Mouse (Mus musculus) liver, adult 10 weeks (tissue): ENCODE data around the gene Gabrb3. TPM values are rescaled to one million over a fixed set of nuclear protein-coding genes. Genes with fewer than 3 reads are reported as not detected.

Experiments
- polyA plus RNA-seq: library from polyadenylated mRNA; stranded (reverse); fragments of 350-450 nt; fragmentation: Illumina TruSeq; extraction: RNeasy Lipid Tissue Mini Kit (QIAGEN cat#74804); gene quantifications from one replicate; pipeline ENCODE4 v1.2.3, GENCODE M21; 2014; ENCODE audit warnings: low read depth, low replicate concordance

Gabrb3 gene
- 0.40 TPM for polyA plus RNA-seq

DNA sequence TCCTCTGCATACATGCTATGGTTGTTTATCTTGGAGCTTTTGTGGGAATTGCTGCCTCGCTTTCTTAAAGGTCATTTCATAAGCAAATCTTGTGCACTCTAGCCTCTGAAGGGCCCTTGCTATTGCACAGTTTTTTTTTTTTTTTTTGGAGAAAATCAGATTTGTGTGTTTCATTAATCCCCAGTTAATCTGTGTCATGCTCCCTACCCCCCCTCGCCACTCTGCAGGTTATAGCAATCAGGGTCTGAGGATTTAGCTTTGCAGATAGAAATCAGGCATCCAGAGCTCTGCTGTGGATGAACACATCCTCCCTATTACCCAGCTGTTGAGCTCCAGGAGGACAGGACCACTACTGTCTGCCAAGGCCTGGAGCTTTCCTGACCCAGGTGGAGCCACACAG is at the start of gene Gabrb3:
Gene Gabrb3, plus strand, starts transcription at position 301 of the 400 bp plus-strand sequence.

DNA sequence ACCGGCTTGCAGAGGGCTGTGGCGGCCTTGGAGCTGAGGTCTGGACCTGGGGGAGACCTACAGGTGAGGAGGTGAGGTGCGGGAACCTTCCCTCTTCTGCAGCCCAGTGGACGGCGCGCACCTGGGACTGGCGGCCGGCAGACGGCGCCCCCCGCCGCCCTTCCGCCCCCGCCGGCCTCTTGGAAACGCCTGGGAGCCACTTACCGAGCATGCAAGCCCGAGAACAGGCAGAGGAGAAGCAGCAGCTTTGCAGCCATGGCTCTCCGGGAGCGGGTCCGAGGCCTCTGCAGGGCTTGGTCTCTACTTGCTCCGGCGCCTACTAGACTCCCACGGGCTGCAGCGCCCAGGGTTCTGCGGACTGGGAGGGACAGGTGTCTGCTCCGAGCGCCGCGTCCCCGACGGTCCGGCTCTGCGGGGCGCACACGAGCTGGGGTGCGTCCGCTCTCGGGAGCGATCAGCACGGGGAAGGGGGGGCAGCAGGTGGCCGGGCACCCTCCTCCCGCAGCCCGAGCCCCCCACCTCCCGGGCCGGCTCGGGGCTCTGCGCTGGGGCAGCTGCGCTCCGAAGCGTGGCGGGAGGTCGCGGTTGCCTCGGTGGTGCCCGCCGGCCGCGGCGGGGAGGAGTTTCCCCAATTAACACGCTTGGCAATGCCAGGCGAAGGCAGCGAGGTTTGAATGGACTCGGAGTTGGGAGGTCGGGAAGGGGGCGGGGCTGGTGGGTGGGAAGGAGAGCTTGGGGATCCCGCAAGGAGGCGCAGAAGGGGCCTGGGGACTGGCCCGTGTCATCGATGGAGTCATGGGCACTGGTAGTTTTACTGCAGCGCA is 32.8 kb upstream of the Gabrb3 start, which contains the start of gene Gabrg3:
Gene Gabrg3, minus strand, starts transcription at position 672 of the 824 bp plus-strand sequence.

DNA sequence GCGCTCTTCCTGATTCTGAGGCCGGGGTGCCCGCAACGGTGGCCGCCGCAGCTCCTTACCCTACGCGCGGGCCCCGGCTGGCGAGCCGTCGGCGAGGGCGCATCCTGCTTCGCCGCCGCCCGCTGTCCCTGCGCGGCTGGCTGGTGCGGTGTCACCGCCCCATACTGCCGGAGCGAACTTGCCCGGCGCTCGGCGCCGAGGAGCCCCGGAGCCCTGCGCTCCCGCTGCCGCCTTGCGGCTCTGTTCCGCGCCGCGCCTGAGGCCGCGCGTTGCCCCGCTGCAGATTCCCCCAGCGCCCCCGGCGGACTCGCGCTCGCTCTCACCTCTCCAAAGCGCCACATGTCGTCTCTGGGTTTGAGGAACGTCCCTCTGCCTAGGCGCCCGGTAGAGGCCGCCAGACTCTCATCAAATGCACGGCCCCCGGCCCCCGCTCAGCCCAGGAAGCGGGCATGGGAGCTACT is 90.2 kb downstream of the Gabrb3 start, which contains the start of gene Gabra5:
Gene Gabra5, minus strand, starts transcription at position 379 of the 461 bp plus-strand sequence.

Other genes with a start within 250 kb of the Gabrb3 start
- gene Gabrg3, start 32.5 kb upstream of the Gabrb3 start, polyA plus RNA-seq = not detected
- gene Gabra5, start 90.4 kb downstream of the Gabrb3 start, polyA plus RNA-seq = not detected